Mouse (Mus musculus) hindbrain, postnatal 0 days (tissue): ENCODE data around the gene Degs1. TPM values are rescaled to one million over a fixed set of nuclear protein-coding genes. Genes with fewer than 3 reads are reported as not detected.
A peak's percentile ranks its signal among the peaks of the same experiment; 100 is the strongest.

Source experiments
- ATAC-seq: fragments of 200-750 bp; cut with Nextera tagmentation; 2 replicates; pipeline ENCODE4 v1.8.0; 2017; ENCODE audit warnings: mild to moderate bottlenecking, moderate TSS enrichment, moderate library complexity
- DNase-seq: peaks from one replicate; pipeline ENCODE4 v3.0.0-alpha.2; 2015; ENCODE audit warnings: low spot score
- H3K27ac ChIP-seq: fragments of 300-500 bp; sonication (generic); 2 replicates; pipeline ENCODE4 v1.5.1; 2014; ENCODE audit warnings: mild to moderate bottlenecking
- H3K27me3 ChIP-seq: fragments of 300-500 bp; sonication (generic); 2 replicates; pipeline ENCODE4 v1.6.1; 2014; ENCODE audit warnings: low read length, mixed read lengths; ENCODE audit not compliant: insufficient read depth
- H3K36me3 ChIP-seq: fragments of 300-500 bp; sonication (generic); 2 replicates; pipeline ENCODE4 v1.6.1; 2014; ENCODE audit warnings: low read length, mixed read lengths; ENCODE audit not compliant: insufficient read depth
- H3K4me1 ChIP-seq: fragments of 300-500 bp; sonication (generic); 2 replicates; pipeline ENCODE4 v1.6.1; 2014; ENCODE audit warnings: antibody characterized with exemption, low read length, mixed read lengths; ENCODE audit not compliant: insufficient read depth
- H3K4me2 ChIP-seq: fragments of 300-500 bp; sonication (generic); 2 replicates; pipeline ENCODE4 v1.6.1; 2014; ENCODE audit warnings: low read depth, mild to moderate bottlenecking, low read length, moderate library complexity, mixed read lengths
- H3K4me3 ChIP-seq: fragments of 300-500 bp; sonication (generic); 2 replicates; pipeline ENCODE4 v1.5.1; 2014; ENCODE audit warnings: low read length
- H3K9ac ChIP-seq: fragments of 300-500 bp; sonication (generic); replicated peaks from 2 replicates; pipeline ENCODE4 v1.6.1; 2014; ENCODE audit warnings: mild to moderate bottlenecking, low read length, moderate library complexity, mixed read lengths
- H3K9me3 ChIP-seq: fragments of 300-500 bp; sonication (generic); 2 replicates; pipeline ENCODE4 v1.6.1; 2016; ENCODE audit warnings: low read length, mixed read lengths
- CTCF ChIP-seq: IDR thresholded peaks from 2 replicates; pipeline ENCODE4 v1.5.1; 2016; ENCODE audit warnings: antibody characterized with exemption, control low read depth, low read depth
- WGBS: fragments of 180-500 bp; shearing (Covaris S2); extraction: QIAGEN DNeasy Blood & Tissue Kit; methylation state at CpG from one replicate; pipeline ENCODE4 v1.1.7; 2014; 5-methylcytosine and 5-hydroxymethylcytosine counted together
- polyA plus RNA-seq: library from polyadenylated mRNA; unstranded; fragments of >200 nt; fragmentation: Nextera tagmentation; extraction: Ambion mirVana; gene quantifications from 2 replicates; pipeline ENCODE4 v1.2.1, GENCODE M21; 2015
- total RNA-seq: library from RNA; depleted of rRNA; stranded (reverse); fragments of >200 nt; gene quantifications from 2 replicates; pipeline ENCODE4 v1.2.3, GENCODE M21; 2014

The Degs1 gene
- total and polyA plus RNA-seq, 2 experiments from 2014 or later: 101 to 135 TPM

DNA sequence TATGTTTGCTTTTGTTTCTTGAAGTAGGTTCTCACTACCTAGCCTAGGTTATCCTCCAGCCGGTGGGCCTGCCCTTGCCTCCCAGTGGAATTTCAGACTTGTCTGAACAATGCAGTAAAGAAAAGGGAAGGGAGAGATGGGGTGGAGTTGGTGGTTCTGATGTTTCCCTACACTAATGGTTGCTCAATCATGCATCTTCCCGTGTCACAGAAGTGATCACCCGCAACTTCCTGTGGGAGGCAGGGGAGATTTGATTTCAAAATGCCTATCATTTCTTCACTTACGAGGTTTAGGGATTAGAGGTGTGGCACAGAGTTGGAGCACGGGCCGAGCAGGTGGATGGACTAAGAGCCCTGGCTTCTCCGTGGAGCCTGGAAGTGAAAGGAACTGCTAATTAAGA, 627 bp upstream of the Degs1 start:
- no peak for TF ChIP-seq CTCF
- Histone ChIP-seq H3K36me3 (no peaks in the 10 kb centered on the region), H3K27me3 (no peaks in the 10 kb centered on the region), H3K9ac (no peak overlapping the region; the same call in 1 of the 2 replicates), H3K4me2 (peak overlapping the region; percentile 88), H3K9me3 (no peaks in the 10 kb centered on the region), H3K27ac (no peak overlapping the region; the same call in 1 of the 2 replicates), H3K4me3 (peak overlapping the region; percentile 88), H3K4me1 (peaks cover 15% of the 10 kb centered on the region)
- ATAC-seq (no peak), DNase-seq (no peak)
- 45% methylated on average over 7 of the region's 7 CpGs for WGBS

- H3K4me1 ChIP-seq: peaks cover 15% of the 10 kb centered on the region
- H3K36me3 ChIP-seq: 0 out of 2 replicates have a peak, but pooled peaks cover 10% of the 10 kb centered on the region
- 20% methylated on average over 9 of the region's 9 CpGs for WGBS
- H3K27ac ChIP-seq: no peak overlapping the region
- peak overlapping the region; percentile 88 for H3K4me2 ChIP-seq
- no peak for TF ChIP-seq CTCF
- ATAC-seq: no peak
- no peaks in the 10 kb centered on the region for H3K27me3 ChIP-seq
- peak overlapping the region; percentile 88 for H3K4me3 ChIP-seq
- H3K9me3 ChIP-seq: no peaks in the 10 kb centered on the region
- no peak for DNase-seq
- H3K9ac ChIP-seq: peak overlapping the region; percentile 91
These were observed 1.3 kb downstream of the Degs1 start for GRCm38 (mm10) chr1:182281251-182281711.

DNA sequence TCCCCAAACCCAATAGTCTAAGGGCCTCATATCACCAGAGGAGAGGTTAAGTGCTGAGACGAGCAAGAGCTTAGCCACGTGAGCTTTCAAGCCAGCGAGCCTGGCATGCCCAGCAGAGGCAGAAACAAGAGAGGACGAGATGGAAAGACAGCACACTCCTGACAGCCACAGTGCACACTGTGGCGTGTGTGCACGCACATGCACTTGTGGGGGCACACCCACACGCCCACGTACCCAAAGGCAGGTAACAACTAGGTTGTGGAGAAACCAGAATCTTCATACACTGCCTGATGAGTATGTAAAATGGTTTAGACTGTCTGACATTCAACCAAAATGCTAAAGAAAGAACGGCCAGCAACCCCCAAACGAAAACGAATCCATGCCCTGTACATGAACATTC, 2.0 kb downstream of the Degs1 start:
- ATAC-seq (no peak), DNase-seq (no peak)
- Histone ChIP-seq H3K4me1 (peaks cover 15% of the 10 kb centered on the region), H3K4me2 (peak overlapping the region; percentile 88), H3K27ac (no peak overlapping the region), H3K9me3 (no peaks in the 10 kb centered on the region), H3K36me3 (peaks cover 15% of the 10 kb centered on the region; the same call in 1 of the 2 replicates), H3K4me3 (peak overlapping the region; percentile 88), H3K9ac (peak overlapping the region; percentile 21; the same call in 1 of the 2 replicates), H3K27me3 (no peaks in the 10 kb centered on the region)
- TF ChIP-seq CTCF: no peak
- WGBS: 42% methylated on average over 11 of the region's 11 CpGs

DNA sequence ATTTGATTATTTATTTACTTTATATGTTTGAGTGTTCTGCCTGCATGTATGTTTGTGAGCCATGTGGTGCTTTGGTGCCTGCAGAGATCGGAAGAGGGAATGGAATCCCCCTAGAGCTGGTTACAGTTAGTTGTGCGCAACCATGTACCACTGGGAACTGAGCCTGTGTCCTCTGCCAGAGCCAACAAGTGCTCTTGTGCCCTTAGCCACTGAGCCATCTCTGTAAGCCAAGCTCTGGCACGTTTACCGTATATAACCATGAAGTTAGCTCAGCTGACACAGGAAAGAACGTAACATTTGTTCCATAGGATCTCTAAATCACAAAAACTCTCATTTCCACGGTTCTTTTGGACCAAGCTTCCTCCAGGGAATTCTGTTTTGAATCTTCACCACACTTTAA, 2.6 kb downstream of the Degs1 start:
- H3K27me3 ChIP-seq: no peaks in the 10 kb centered on the region
- peaks cover 16% of the 10 kb centered on the region; the same call in 1 of the 2 replicates for H3K36me3 ChIP-seq
- H3K4me2 ChIP-seq: peak overlapping the region; percentile 88
- no peaks in the 10 kb centered on the region for H3K9me3 ChIP-seq
- TF ChIP-seq CTCF: no peak
- H3K9ac ChIP-seq: peak overlapping the region; percentile 21; the same call in 1 of the 2 replicates
- ATAC-seq (no peak), DNase-seq (no peak)
- 64% methylated on average over 6 of the region's 6 CpGs for WGBS
- peaks cover 15% of the 10 kb centered on the region for H3K4me1 ChIP-seq
- H3K4me3 ChIP-seq: no peak overlapping the region
- no peak overlapping the region for H3K27ac ChIP-seq

GRCm38 (mm10) chr1:182279436-182279835, 3.2 kb downstream of the Degs1 start:
- WGBS: 91% methylated on average over 4 of the region's 4 CpGs

DNA sequence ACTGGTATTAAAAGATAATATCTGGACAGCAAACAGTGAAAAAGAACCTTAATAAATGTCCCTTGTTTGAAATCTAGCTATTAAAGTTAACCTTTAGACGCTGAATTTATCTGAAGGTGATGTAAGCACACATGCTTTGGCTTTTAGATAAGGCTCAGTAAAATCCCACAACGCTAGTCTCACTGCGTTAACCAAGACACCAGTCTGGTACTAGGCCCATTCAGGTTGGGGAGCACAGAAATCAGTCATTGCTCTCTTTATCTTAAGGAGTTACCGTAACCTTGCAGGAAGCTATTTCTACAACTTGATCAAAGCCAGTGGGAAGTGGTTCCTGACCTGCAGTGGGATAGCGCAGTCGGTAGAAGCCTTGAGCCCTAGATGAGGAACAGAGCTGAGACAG, 7.5 kb downstream of the Degs1 start:
- 95% methylated on average over 6 of the region's 6 CpGs for WGBS
- H3K9ac ChIP-seq: no peak overlapping the region

More at GRCm38 (mm10) chr1:182279436-182279835, 3.2 kb downstream of the Degs1 start:
- Histone ChIP-seq H3K9me3 (no peaks in the 10 kb centered on the region), H3K27me3 (no peaks in the 10 kb centered on the region), H3K27ac (no peak overlapping the region), H3K4me1 (peaks cover 15% of the 10 kb centered on the region), H3K4me3 (no peak overlapping the region), H3K36me3 (peaks cover 16% of the 10 kb centered on the region; the same call in 1 of the 2 replicates), H3K4me2 (no peak overlapping the region), H3K9ac (no peak overlapping the region)
- no peak for TF ChIP-seq CTCF
- DNase-seq (no peak), ATAC-seq (no peak)

DNA sequence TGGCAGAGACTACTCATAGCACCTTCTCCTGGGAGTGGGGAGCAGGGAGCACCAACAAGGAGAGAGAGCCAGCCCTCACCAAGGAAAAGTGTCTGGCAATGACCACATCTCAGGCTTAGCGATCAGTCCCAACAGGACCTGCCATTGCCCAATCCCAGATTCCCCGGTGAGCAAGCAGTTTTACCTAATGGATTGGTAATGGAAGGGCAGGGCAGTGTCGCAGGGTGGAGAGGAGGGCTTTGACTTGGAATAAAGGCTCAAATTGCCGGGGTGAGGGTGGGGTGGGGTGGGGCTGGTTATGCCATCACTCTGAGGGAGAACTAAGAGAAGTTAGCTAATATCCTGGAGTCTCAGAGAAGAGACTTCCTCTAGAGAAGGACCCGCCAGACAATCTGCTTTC, 11.0 kb downstream of the Degs1 start:
- WGBS: 86% methylated on average over 5 of the region's 5 CpGs
- Histone ChIP-seq H3K4me1 (no peaks in the 10 kb centered on the region), H3K27me3 (no peaks in the 10 kb centered on the region), H3K27ac (no peak overlapping the region), H3K4me2 (no peak overlapping the region), H3K36me3 (peaks cover 10% of the 10 kb centered on the region; the same call in 1 of the 2 replicates), H3K9ac (no peak overlapping the region), H3K4me3 (no peak overlapping the region), H3K9me3 (no peaks in the 10 kb centered on the region)
- TF ChIP-seq CTCF: no peak
- no peak for ATAC-seq
- no peak for DNase-seq

More for the DNA sequence above, 7.5 kb downstream of the Degs1 start:
- no peak for ATAC-seq
- no peaks in the 10 kb centered on the region for H3K4me1 ChIP-seq
- no peak overlapping the region for H3K4me2 ChIP-seq
- H3K36me3 ChIP-seq: peaks cover 16% of the 10 kb centered on the region; the same call in 1 of the 2 replicates
- H3K9me3 ChIP-seq: no peaks in the 10 kb centered on the region
- no peak overlapping the region for H3K27ac ChIP-seq
- DNase-seq: no peak
- no peak for TF ChIP-seq CTCF
- H3K4me3 ChIP-seq: no peak overlapping the region
- H3K27me3 ChIP-seq: no peaks in the 10 kb centered on the region
